Mouse (Mus musculus) small intestine, adult 2 months (tissue): ENCODE results near the gene C2cd2l. TPM values are rescaled to one million over a fixed set of nuclear protein-coding genes. Genes with fewer than 3 reads are reported as not detected.

Source experiments
- H3K27ac ChIP-seq: fragments of 200-500 bp; 2 replicates; pipeline ENCODE4 v1.5.1; 2012; ENCODE audit warnings: low read depth, low read length, control low read depth, inconsistent platforms; ENCODE audit not compliant: insufficient read depth
- H3K27me3 ChIP-seq: fragments of 200-500 bp; 2 replicates; pipeline ENCODE4 v1.6.1; 2012; ENCODE audit warnings: mild to moderate bottlenecking, moderate library complexity, low read length, inconsistent platforms; ENCODE audit not compliant: control insufficient read depth, insufficient read depth
- H3K36me3 ChIP-seq: fragments of 200-500 bp; 2 replicates; pipeline ENCODE4 v1.6.1; 2012; ENCODE audit warnings: mild to moderate bottlenecking, low read length, control low read depth, inconsistent platforms; ENCODE audit not compliant: control insufficient read depth, insufficient read depth
- H3K4me1 ChIP-seq: fragments of 200-500 bp; 2 replicates; pipeline ENCODE4 v1.6.1; 2012; ENCODE audit warnings: low read length, inconsistent platforms, mixed read lengths; ENCODE audit not compliant: control insufficient read depth, insufficient read depth, insufficient read length
- H3K4me3 ChIP-seq: fragments of 200-500 bp; 2 replicates; pipeline ENCODE4 v1.5.1; 2012; ENCODE audit warnings: low read depth, mild to moderate bottlenecking, control low read depth, inconsistent platforms, low read length, moderate library complexity
- CTCF ChIP-seq: fragments of 200-500 bp; IDR thresholded peaks from 2 replicates; pipeline ENCODE4 v1.5.1; 2012; ENCODE audit warnings: low read depth, mild to moderate bottlenecking, control low read depth, inconsistent platforms, low read length, moderate library complexity, mixed read lengths; ENCODE audit not compliant: insufficient replicate concordance, insufficient read length; ENCODE audit errors: extremely low read depth
- POLR2A ChIP-seq: fragments of 200-500 bp; IDR thresholded peaks from 2 replicates; pipeline ENCODE4 v1.6.1; 2012; ENCODE audit warnings: low read depth, mild to moderate bottlenecking, control low read depth, inconsistent platforms, low read length, moderate library complexity
- WGBS: fragments of 180-500 bp; shearing (Covaris S2); methylation state at CpG from one replicate; pipeline ENCODE4 v1.1.7; 2018; 5-methylcytosine and 5-hydroxymethylcytosine counted together
- polyA plus RNA-seq: library from polyadenylated mRNA; depleted of rRNA; stranded (reverse); fragments of >200 nt; gene quantifications from 2 replicates; pipeline ENCODE4 v1.2.3, GENCODE M21; 2012

Gene C2cd2l
- polyA plus RNA-seq, 1 experiment: 257 TPM

- WGBS: 93% methylated on average over 4 of the region's 4 CpGs
- TF ChIP-seq CTCF: no peak
- no peak for TF ChIP-seq POLR2A
Observed at GRCm38 (mm10) chr9:44351396-44351795, 31.3 kb upstream of the C2cd2l start.

DNA sequence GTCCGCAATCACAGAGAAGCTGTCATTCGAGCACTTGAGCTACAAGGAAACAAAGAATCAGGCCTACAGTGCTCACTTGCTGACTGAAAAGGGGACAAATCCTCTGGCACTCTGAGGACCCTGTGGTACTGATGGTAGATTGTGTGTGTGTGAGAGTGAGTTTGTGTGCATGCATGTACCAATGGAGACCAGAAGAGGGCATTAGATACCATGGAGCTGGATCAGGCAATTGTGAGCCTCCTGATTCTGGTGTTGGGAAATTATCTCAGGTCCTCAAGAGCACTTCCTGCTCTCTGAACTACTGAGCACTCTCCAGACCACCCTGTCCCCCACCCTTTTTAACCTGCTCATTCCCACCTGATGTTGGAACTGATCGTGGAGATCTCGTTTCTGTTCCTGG, 28.5 kb upstream of the C2cd2l start:
- no peak overlapping the region for H3K27ac ChIP-seq
- peaks cover 43% of the 10 kb centered on the region for H3K36me3 ChIP-seq
- H3K27me3 ChIP-seq: no peaks in the 10 kb centered on the region
- H3K4me1 ChIP-seq: no peaks in the 10 kb centered on the region
- no peak overlapping the region for H3K4me3 ChIP-seq
- WGBS: 98% methylated on average over 4 of the region's 4 CpGs
- TF ChIP-seq CTCF (no peak), POLR2A (no peak)

More at GRCm38 (mm10) chr9:44351396-44351795, 31.3 kb upstream of the C2cd2l start:
- no peaks in the 10 kb centered on the region for H3K27me3 ChIP-seq
- H3K27ac ChIP-seq: no peak overlapping the region
- no peaks in the 10 kb centered on the region for H3K4me1 ChIP-seq
- H3K4me3 ChIP-seq: no peak overlapping the region
- peaks cover 69% of the 10 kb centered on the region for H3K36me3 ChIP-seq

DNA sequence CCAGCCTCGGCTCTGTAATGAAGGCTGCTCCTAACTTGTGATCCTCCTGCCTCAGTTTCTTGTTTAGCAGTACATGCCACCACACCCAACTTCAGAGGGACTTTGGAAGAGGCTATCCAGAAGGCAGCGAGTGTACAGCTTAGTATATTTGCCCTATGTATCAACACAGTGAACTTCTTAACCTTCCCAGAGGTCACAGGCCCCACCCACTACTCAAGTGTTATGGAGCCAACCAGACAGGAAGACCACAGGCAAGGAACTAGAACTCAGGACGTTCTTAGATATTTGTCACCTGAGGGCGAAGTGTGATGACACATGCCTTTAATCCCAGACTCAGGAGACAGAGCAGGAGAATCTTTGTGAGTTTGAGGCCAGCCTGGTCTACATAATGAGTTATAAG, 27.5 kb upstream of the C2cd2l start:
- H3K4me1 ChIP-seq: peaks cover 5% of the 10 kb centered on the region; the same call in 1 of the 2 replicates
- no peak overlapping the region for H3K27ac ChIP-seq
- TF ChIP-seq POLR2A: no peak
- TF ChIP-seq CTCF: no peak
- no peaks in the 10 kb centered on the region for H3K27me3 ChIP-seq
- H3K4me3 ChIP-seq: no peak overlapping the region
- peaks cover 35% of the 10 kb centered on the region for H3K36me3 ChIP-seq
- WGBS: 71% methylated on average over 4 of the region's 4 CpGs

DNA sequence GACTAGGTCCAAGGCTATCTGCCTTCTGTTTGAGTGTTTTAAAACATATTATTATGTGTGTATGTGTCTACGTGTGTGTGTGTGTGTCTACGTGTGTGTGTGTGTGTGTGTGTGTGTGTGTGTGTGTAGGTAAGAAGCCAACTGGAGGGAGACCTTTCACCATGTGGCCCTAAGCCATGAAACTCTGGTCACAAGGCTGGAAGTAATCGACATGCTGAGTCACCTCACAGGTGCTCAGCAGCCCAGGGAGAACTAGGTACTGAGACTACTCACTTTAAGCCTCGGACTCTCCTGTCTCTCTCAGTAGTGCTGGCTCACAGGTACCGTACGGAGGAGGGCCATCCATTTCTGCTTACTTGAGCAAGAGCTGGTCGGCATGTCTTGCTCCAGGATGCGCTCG, 27.1 kb upstream of the C2cd2l start:
- Histone ChIP-seq H3K27ac (no peak overlapping the region), H3K27me3 (no peaks in the 10 kb centered on the region), H3K36me3 (peaks cover 30% of the 10 kb centered on the region), H3K4me1 (peaks cover 8% of the 10 kb centered on the region; the same call in 1 of the 2 replicates), H3K4me3 (no peak overlapping the region)
- WGBS: 84% methylated on average over 9 of the region's 9 CpGs
- TF ChIP-seq POLR2A (no peak), CTCF (no peak)

- 89% methylated on average over 6 of the region's 6 CpGs for WGBS
- H3K4me1 ChIP-seq: peaks cover 8% of the 10 kb centered on the region; the same call in 1 of the 2 replicates
Observed at GRCm38 (mm10) chr9:44345570-44346433, 25.7 kb upstream of the C2cd2l start.

GRCm38 (mm10) chr9:44343781-44344421, 23.8 kb upstream of the C2cd2l start, which contains the start of gene Hmbs:
Gene Hmbs (minus strand): TSS chr9:44344228.
- Histone ChIP-seq H3K27me3 (no peaks in the 10 kb centered on the region), H3K27ac (peak within 1 kb of the TSS; percentile 92), H3K4me3 (peak within 1 kb of the TSS; percentile 70), H3K4me1 (peaks cover 8% of the 10 kb centered on the region; the same call in 1 of the 2 replicates), H3K36me3 (peaks cover 15% of the 10 kb centered on the region)
- WGBS: under 1% methylated on average over 39 of the region's 39 CpGs
- TF ChIP-seq POLR2A (peak; percentile 34), CTCF (no peak)

More at GRCm38 (mm10) chr9:44345570-44346433, 25.7 kb upstream of the C2cd2l start:
- Histone ChIP-seq H3K36me3 (peaks cover 18% of the 10 kb centered on the region), H3K27ac (no peak overlapping the region), H3K27me3 (no peaks in the 10 kb centered on the region), H3K4me3 (no peak overlapping the region)
- TF ChIP-seq POLR2A (no peak), CTCF (no peak)

DNA sequence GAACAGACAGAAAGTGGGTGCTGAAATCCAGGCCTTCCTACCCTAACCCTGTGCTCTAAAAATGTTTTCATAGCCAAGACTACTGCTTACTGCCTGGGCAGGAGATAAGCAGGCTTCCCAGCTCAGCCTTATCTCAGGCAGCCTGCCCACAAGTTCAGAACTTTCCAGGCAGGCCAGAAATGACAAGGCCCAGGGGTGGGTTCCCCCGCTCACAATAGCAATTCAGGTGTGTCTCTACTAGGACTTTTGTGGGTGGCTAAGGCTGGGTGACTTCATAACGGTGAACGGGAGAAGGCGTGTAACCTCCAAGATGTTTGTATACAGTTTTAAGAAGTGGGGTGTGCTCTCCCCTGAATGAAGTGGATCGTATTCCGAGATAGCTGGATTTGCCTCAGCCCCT, 23.2 kb upstream of the C2cd2l start:
- Histone ChIP-seq H3K4me3 (peak overlapping the region; percentile 70), H3K27ac (peak overlapping the region; percentile 52), H3K4me1 (peaks cover 8% of the 10 kb centered on the region; the same call in 1 of the 2 replicates), H3K27me3 (no peaks in the 10 kb centered on the region), H3K36me3 (peaks cover 9% of the 10 kb centered on the region)
- TF ChIP-seq CTCF (no peak), POLR2A (no peak)
- WGBS: 1% methylated on average over 6 of the region's 6 CpGs
